Mouse (Mus musculus): ENCODE measurements around the gene Aipl1. TPM values are rescaled to one million over a fixed set of nuclear protein-coding genes. Genes with fewer than 3 reads are reported as not detected.
"Not testable (repeated sequence)": the region's sequence is repeated elsewhere in the genome, so short reads cannot be mapped to it uniquely, and the experiment has no call there.

Aipl1 gene
- polyA plus RNA-seq, 1 experiment from 2014 or later, result 0.19 TPM

DNA sequence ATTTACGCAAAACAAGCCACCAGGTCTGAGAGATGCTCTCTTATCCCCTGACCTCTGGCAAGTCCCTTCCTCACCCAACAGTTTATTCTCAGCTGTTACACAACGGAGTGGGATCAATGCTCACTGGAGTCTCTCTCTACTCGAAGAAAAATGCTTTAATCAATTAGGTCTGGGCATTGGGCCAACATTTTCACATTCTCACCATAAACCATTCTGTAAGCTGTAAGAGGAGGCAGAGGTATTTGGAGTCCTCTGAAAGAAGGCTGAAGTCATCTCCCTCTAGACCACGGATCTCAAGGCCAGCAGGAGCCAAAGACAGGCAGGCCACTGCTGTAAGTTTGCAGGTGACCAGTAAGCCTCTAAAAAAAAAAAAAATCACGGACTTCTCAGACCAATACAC is 26.9 kb downstream of the Aipl1 start:
- H3K9ac ChIP-seq, result no peak overlapping the region
- 0 out of 2 replicates have a peak, but pooled peaks cover 7% of the 10 kb centered on the region for H3K4me1 ChIP-seq (replicated peaks)
- no peaks in the 10 kb centered on the region for H3K9me3 ChIP-seq
- H3K4me2 ChIP-seq (replicated peaks), result no peak overlapping the region
- no peak overlapping the region for H3K4me3 ChIP-seq (replicated peaks)
- H3K36me3 ChIP-seq, result no peaks in the 10 kb centered on the region
- H3K27me3 ChIP-seq (replicated peaks), result no peaks in the 10 kb centered on the region
- peak; percentile 15; the same call in 1 of the 2 replicates for ATAC-seq
- WGBS, result 23% methylated on average over 5 of the region's 5 CpGs
- no peak overlapping the region for H3K27ac ChIP-seq

- Histone ChIP-seq H3K27me3 (replicated peaks) (no peaks in the 10 kb centered on the region), H3K36me3 (no peaks in the 10 kb centered on the region), H3K4me3 (replicated peaks) (no peak overlapping the region), H3K9ac (no peak overlapping the region), H3K4me1 (replicated peaks) (no peaks in the 10 kb centered on the region), H3K4me2 (replicated peaks) (no peak overlapping the region), H3K27ac (no peak overlapping the region), H3K9me3 (no peaks in the 10 kb centered on the region)
- WGBS, result 81% methylated on average over 6 of the region's 6 CpGs
- ATAC-seq, result no peak
Observed at GRCm38 (mm10) chr11:72005547-72005946, 31.8 kb downstream of the Aipl1 start.

- H3K9ac ChIP-seq, result no peak overlapping the region
- no peak for ATAC-seq
- no peaks in the 10 kb centered on the region for H3K36me3 ChIP-seq
- no peak overlapping the region for H3K4me3 ChIP-seq (replicated peaks)
- no peak overlapping the region for H3K4me2 ChIP-seq (replicated peaks)
- WGBS, result 47% methylated on average over 9 of the region's 9 CpGs
- no peak overlapping the region for H3K27ac ChIP-seq
- H3K4me1 ChIP-seq (replicated peaks), result no peaks in the 10 kb centered on the region
- H3K27me3 ChIP-seq (replicated peaks), result no peaks in the 10 kb centered on the region
- H3K9me3 ChIP-seq, result no peaks in the 10 kb centered on the region
Observed at GRCm38 (mm10) chr11:72003171-72003570, 34.1 kb downstream of the Aipl1 start.

DNA sequence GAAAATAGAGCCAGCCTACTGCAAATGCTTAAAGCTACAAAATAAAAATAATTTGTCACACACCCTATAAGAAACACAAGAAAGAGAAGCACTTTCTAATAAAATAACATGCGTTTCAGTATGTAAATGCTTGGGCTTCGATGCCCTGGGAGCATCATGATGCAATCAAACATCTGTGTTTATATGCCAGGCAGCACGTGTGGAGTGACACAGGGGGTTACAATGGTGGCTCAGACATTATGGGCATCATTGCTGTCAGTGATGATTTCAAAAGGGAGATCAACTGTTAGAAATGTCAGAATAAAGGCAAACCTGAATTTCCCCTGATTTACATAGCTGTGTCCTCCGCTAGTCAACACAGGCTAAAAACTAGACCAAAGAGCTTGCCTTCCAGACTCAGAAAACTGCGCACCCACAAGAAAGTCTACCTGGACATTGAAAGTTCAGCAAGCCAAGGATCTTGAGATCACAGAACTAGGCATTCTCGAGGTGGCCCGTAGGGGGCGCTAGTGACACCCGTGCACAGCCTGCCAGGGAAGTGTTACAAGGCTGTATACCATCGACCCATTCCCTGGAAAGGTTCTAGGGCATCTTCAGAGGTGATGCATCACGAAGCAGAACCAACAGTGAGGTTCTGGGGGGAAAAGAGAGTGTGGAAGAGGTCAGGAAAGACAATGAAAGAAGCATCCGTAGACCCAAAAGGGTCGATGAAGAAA is 35.0 kb downstream of the Aipl1 start:
- Histone ChIP-seq H3K27me3 (replicated peaks) (no peaks in the 10 kb centered on the region), H3K9me3 (no peaks in the 10 kb centered on the region), H3K4me2 (replicated peaks) (no peak overlapping the region), H3K36me3 (no peaks in the 10 kb centered on the region), H3K4me3 (replicated peaks) (no peak overlapping the region), H3K27ac (no peak overlapping the region), H3K9ac (no peak overlapping the region), H3K4me1 (replicated peaks) (no peaks in the 10 kb centered on the region)
- 49% methylated on average over 13 of the region's 13 CpGs for WGBS
- ATAC-seq, result no peak

DNA sequence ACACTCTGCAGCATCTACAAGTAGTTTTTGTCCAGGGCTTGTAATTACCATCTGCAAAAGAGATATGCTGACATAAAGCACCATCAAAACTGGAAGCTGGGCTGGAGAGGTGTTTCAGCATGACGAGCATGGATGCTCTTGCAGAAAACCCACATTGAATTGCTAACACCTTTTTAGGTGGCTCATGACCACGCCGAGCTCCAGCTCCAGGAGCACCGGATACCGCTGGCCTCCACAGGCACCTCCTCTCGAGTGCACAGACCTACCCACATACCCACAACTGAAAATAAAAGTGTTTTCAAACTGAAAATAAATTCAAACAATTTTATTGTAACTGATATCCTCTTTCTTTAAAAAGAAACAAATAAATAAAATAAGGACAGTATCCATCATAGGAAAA is 37.1 kb downstream of the Aipl1 start:
- no peak overlapping the region for H3K4me2 ChIP-seq (replicated peaks)
- 0 out of 2 replicates have a peak, but pooled peaks cover 5% of the 10 kb centered on the region for H3K4me1 ChIP-seq (replicated peaks)
- no peak for ATAC-seq
- H3K4me3 ChIP-seq (replicated peaks), result no peak overlapping the region
- no peak overlapping the region for H3K9ac ChIP-seq
- no peaks in the 10 kb centered on the region for H3K36me3 ChIP-seq
- H3K27ac ChIP-seq, result no peak overlapping the region
- H3K27me3 ChIP-seq (replicated peaks), result no peaks in the 10 kb centered on the region
- WGBS, result 86% methylated on average over 6 of the region's 6 CpGs
- no peaks in the 10 kb centered on the region for H3K9me3 ChIP-seq

DNA sequence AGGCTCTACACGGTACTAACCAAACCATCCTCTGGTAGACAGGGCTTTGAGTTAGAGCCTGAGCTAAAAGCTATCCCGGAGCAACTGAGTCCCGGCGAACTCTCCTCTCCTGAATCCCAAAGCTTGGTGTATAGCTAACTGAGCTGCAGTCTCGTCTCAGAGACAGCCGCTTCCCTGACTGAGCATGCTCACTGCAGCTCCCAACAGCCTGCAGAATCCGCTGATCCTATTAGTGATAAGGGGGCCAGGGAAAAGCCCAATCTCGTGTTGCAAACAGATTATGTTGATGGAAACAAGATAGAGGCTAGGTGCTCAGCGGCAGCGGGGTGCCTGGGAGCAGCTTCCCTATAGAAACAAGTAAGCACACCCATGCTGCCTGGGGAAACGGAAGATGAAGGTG is 40.5 kb downstream of the Aipl1 start:
- H3K27me3 ChIP-seq (replicated peaks), result no peaks in the 10 kb centered on the region
- H3K36me3 ChIP-seq, result no peaks in the 10 kb centered on the region
- 31% methylated on average over 11 of the region's 11 CpGs for WGBS
- H3K4me3 ChIP-seq (replicated peaks), result no peak overlapping the region
- H3K4me2 ChIP-seq (replicated peaks), result no peak overlapping the region
- 0 out of 2 replicates have a peak, but pooled peaks cover 5% of the 10 kb centered on the region for H3K4me1 ChIP-seq (replicated peaks)
- ATAC-seq, result no peak
- no peaks in the 10 kb centered on the region for H3K9me3 ChIP-seq
- no peak overlapping the region for H3K9ac ChIP-seq
- H3K27ac ChIP-seq, result no peak overlapping the region

DNA sequence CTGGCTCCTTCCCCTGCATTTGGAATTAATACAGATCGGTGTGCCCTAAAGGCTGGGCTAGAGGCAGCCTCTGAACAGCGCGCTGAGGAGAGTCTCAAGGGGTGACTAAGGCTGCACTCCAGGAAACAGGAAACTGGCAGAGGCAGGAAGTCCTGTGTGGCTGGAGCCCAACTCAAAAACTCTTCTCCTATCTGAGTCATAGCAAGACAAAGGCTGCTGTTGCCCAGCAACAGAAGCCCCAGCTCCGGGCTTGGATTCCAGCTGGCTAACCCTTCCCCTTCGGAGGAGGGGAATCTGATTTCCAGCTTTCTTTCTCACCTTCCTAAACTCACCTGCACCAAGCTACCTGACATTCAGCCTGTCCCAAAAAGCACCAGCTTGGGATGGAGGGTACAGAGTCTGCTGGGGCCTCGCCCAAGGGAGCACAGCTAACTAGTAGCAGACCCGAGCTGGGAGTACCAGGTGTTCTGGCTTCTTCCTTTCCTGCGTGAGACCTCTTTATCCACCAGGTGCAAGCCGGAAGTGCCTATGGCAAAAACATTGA is 41.3 kb downstream of the Aipl1 start:
- peak overlapping the region; percentile 43 for H3K4me2 ChIP-seq (replicated peaks)
- 0 out of 2 replicates have a peak, but pooled peaks cover 5% of the 10 kb centered on the region for H3K4me1 ChIP-seq (replicated peaks)
- H3K36me3 ChIP-seq, result no peaks in the 10 kb centered on the region
- no peaks in the 10 kb centered on the region for H3K27me3 ChIP-seq (replicated peaks)
- ATAC-seq, result peak; percentile 87
- no peak overlapping the region for H3K9ac ChIP-seq
- no peak overlapping the region for H3K4me3 ChIP-seq (replicated peaks)
- 26% methylated on average over 9 of the region's 9 CpGs for WGBS
- H3K9me3 ChIP-seq, result no peaks in the 10 kb centered on the region
- H3K27ac ChIP-seq, result no peak overlapping the region

GRCm38 (mm10) chr11:71992438-71992837 is 44.9 kb downstream of the Aipl1 start:
- Histone ChIP-seq H3K27ac (no peak overlapping the region), H3K4me3 (replicated peaks) (no peak overlapping the region)
- no peak for ATAC-seq

DNA sequence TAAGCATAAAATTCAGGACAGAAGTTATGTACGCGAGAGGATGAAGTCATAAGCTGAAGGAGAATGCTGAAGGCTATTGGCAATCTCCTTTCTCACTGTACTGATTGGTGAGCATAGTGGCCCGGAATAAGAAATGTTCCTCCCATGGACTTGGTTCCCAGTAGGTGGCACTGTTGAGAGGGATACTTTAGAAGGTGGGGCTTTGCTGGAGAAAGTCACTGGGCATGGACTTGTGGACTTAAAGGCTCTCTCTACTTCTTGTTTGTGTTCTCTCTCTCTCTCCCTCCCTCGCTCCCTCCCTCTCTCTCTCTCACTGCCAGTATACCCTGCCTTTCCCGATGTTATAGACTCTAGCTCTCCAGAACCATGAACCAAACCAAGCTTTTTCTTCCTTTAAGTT is 45.8 kb downstream of the Aipl1 start:
- WGBS, result 31% methylated on average over 5 of the region's 5 CpGs
- Histone ChIP-seq H3K4me2 (replicated peaks) (no peak overlapping the region), H3K27ac (no peak overlapping the region), H3K9ac (no peak overlapping the region), H3K36me3 (no peaks in the 10 kb centered on the region), H3K9me3 (no peaks in the 10 kb centered on the region), H3K27me3 (replicated peaks) (no peaks in the 10 kb centered on the region), H3K4me1 (replicated peaks) (peaks cover 12% of the 10 kb centered on the region; the same call in 1 of the 2 replicates), H3K4me3 (replicated peaks) (no peak overlapping the region)
- peak; percentile 68 for ATAC-seq

More at GRCm38 (mm10) chr11:71992438-71992837, 44.9 kb downstream of the Aipl1 start:
- no peak overlapping the region for H3K9ac ChIP-seq
- 86% methylated on average over 12 of the region's 12 CpGs for WGBS
- no peaks in the 10 kb centered on the region for H3K36me3 ChIP-seq
- H3K4me2 ChIP-seq (replicated peaks), result no peak overlapping the region
- no peaks in the 10 kb centered on the region for H3K27me3 ChIP-seq (replicated peaks)
- H3K9me3 ChIP-seq, result no peaks in the 10 kb centered on the region
- 0 out of 2 replicates have a peak, but pooled peaks cover 5% of the 10 kb centered on the region for H3K4me1 ChIP-seq (replicated peaks)

DNA sequence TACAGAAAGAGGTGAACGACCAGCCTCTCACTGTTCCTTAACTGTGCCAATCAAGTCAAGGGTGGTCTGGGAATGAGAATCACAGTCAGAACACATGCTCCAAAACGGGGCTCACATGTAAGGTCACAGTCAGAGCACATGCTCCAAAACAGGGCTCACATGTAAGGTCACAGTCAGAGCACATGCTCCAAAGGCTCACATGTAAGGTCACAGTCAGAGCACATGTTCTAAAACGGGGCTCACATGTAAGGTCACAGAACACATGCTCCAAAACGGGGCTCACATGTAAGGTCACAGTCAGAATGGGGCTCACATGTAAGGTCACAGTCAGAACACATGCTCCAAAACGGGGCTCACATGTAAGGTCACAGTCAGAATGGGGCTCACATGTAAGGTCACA is 47.9 kb downstream of the Aipl1 start:
- WGBS, result 69% methylated on average over 5 of the region's 5 CpGs

GRCm38 (mm10) chr11:71987159-71988150 is 49.9 kb downstream of the Aipl1 start:
- no peak for ATAC-seq
- H3K4me3 ChIP-seq (replicated peaks), result no peak overlapping the region
- no peak overlapping the region for H3K4me2 ChIP-seq (replicated peaks)
- H3K9me3 ChIP-seq, result no peaks in the 10 kb centered on the region
- H3K9ac ChIP-seq, result no peak overlapping the region
- H3K27ac ChIP-seq, result no peak overlapping the region
- no peaks in the 10 kb centered on the region for H3K27me3 ChIP-seq (replicated peaks)
- H3K4me1 ChIP-seq (replicated peaks), result peaks cover 11% of the 10 kb centered on the region; the same call in 1 of the 2 replicates
- no peaks in the 10 kb centered on the region for H3K36me3 ChIP-seq
- WGBS, result 48% methylated on average over 14 of the region's 14 CpGs

More for the DNA sequence above, 47.9 kb downstream of the Aipl1 start:
- not testable (repeated sequence) for H3K27me3 ChIP-seq (replicated peaks); H3K9me3 ChIP-seq; H3K36me3 ChIP-seq; H3K27ac ChIP-seq; ATAC-seq; H3K4me3 ChIP-seq (replicated peaks); H3K4me2 ChIP-seq (replicated peaks); H3K9ac ChIP-seq
- peaks cover 11% of the 10 kb centered on the region; the same call in 1 of the 2 replicates for H3K4me1 ChIP-seq (replicated peaks)

- ATAC-seq, result no peak
- no peaks in the 10 kb centered on the region for H3K9me3 ChIP-seq
- 74% methylated on average over 2 of the region's 2 CpGs for WGBS
- no peaks in the 10 kb centered on the region for H3K27me3 ChIP-seq (replicated peaks)
- H3K9ac ChIP-seq, result no peak overlapping the region
- no peak overlapping the region for H3K27ac ChIP-seq
- H3K4me2 ChIP-seq (replicated peaks), result no peak overlapping the region
- no peaks in the 10 kb centered on the region for H3K36me3 ChIP-seq
- H3K4me1 ChIP-seq (replicated peaks), result peaks cover 11% of the 10 kb centered on the region; the same call in 1 of the 2 replicates
- H3K4me3 ChIP-seq (replicated peaks), result no peak overlapping the region
Observed at GRCm38 (mm10) chr11:71985783-71986182, 51.5 kb downstream of the Aipl1 start.

Measured in intestine, embryonic 15.5 days (tissue).